Mouse (Mus musculus) C2C12 (cell line): ENCODE results near the gene Slc19a1.

ENCODE experiments used
- CEBPB ChIP-seq: IDR thresholded peaks from one replicate; pipeline ENCODE4 v1.6.1; 2011; ENCODE audit warnings: low read depth, mild to moderate bottlenecking, control low read depth, moderate library complexity
- CTCF ChIP-seq: IDR thresholded peaks from one replicate; pipeline ENCODE4 v1.5.1; 2011; ENCODE audit not compliant: control insufficient read depth, insufficient read depth, insufficient read length
- MAX ChIP-seq: IDR thresholded peaks from one replicate; pipeline ENCODE4 v1.6.1; 2011; ENCODE audit warnings: mild to moderate bottlenecking, control low read depth
- MYOD1 ChIP-seq: IDR thresholded peaks from one replicate; pipeline ENCODE4 v1.6.1; 2011; ENCODE audit warnings: low read depth; ENCODE audit not compliant: control insufficient read depth, insufficient read length
- MYOG ChIP-seq: IDR thresholded peaks from one replicate; pipeline ENCODE4 v1.6.1; 2011; ENCODE audit not compliant: control insufficient read depth, insufficient read length; ENCODE audit errors: extremely low read depth
- USF1 ChIP-seq: IDR thresholded peaks from one replicate; pipeline ENCODE4 v1.6.1; 2011; ENCODE audit warnings: low read depth, mild to moderate bottlenecking, control low read depth, moderate library complexity

DNA sequence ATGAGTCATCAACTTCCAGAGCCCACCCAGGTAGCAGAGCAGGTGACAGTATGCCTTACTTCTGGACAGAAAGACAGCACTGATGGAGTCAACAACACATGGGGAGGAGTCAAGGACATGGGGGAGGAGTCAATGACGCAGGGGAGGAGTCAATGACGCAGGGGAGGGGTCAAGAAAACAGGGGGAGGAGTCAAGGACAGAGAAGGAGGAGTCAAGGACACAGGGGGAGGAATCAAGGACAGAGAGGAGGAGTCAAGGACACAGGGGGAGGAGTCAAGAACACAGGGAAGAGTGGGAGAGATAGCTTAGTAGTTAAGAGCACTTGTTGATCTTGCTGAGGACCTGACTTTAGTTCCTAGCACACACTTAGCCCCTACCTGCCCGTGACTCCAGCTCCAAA lies 39.6 kb upstream of the Slc19a1 start:
- TF ChIP-seq CTCF: no peak
- no peak for TF ChIP-seq MAX
- no peak for TF ChIP-seq USF1
- no peak for TF ChIP-seq CEBPB
- no peak for TF ChIP-seq MYOD1
- TF ChIP-seq MYOG: no peak
